Mouse (Mus musculus): ENCODE measurements at regions not wholly inside any gene's neighbourhood (a gene's known extent, or its start where the extent isn't known, plus 50 kb on each side); places are given as distances from the start of the nearest gene placed in this dataset.

DNA sequence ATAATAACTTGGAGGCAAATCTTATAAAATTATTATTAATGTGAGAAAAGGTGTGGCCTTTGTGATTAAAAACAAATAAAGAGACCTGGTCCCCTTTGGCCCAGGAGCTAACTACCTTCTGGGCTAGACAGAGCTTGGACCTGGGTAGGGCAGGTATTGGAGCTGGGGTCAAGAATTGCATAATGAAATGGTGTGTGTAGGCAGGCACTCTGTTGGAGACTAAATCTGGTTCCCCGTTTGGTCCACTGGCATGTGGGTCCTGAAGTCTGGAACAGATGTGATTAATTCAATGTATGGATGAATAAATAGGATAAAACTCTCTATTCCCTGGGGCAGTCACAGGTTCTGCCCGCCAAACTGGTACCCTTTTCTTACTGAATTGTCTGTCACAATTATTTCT is 301.3 kb upstream of the Clnk start:
- DNase-seq (ENCODE audit: low read depth, low spot score), result no peak

DNA sequence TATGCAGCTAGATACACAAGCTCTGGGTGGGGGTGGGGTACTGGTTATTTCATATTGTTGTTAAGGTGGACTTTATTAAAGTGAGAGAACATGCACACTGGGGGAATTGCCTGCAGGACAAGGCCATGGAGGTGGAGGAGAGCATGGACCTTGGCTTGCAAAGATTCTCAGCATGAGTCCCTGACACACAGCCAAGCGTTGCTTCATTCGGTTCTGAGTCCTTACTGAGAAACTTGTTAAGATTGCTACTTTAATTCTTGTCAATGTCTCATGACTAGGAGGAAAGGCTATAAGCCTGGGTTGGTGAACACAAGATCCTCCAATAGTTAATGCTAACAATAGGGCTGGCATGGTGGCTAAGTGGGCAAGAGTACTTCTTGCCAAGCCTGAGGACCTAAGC is 300.3 kb upstream of the Clnk start:
- no peak for DNase-seq (ENCODE audit: low read depth, low spot score)

DNA sequence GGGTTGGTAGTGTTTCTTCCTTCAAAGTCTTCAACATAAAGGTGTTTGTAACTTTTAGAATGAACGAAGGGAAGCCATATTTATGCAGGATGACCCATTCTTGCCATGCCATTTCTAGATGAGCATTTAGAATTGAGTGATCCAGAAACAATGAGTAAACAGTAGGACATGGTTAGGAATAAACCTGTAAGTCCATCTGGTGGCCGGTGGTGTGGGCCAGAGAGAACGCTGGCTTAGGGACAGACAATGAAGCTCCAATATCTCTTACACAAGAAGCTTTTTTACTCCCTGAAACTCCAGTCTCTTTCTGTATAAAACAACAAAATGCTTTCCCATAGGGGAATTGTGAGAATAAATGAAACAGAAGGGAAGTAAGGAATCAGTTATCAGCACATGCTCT is 296.9 kb upstream of the Clnk start:
- no peak for DNase-seq (ENCODE audit: low read depth, low spot score)

DNA sequence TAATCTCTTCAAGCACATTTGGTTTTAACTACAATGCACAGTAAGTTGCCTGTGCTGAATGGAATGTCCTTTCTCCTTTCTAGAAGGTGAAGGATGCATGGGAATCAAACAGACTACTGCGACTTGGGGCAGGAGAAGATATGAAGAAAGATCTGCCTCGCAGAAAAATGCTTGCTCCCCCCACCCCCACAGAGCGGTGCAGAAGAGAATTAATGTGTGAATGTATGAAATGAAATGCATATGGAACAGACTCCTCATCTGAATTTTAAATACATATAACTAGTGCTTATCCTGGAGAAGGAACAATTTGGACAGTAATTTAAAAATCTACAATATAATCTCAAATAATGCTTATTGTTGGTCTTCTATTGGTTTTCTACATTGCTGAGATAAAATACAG is 283.0 kb upstream of the Clnk start:
- DNase-seq (ENCODE audit: low read depth, low spot score), result no peak

DNA sequence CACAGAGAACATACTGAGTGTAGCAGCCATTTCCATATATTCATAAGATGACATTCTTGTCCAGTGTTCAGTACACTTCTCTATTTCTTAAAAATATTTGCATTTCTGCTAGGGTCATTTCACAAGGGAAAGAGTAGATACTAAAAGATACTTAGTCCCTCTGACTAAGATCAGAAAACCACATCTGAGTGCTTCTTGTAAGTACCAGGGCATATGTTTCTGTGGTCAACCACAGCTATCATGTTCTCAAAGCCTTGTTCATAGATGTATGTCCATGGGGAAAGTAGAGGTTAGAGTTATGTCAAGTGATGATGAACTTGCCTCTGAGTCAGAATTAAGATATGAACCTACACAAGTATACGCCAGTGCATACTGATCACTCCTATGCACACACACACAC is 279.2 kb upstream of the Clnk start:
- DNase-seq (ENCODE audit: low read depth, low spot score), result no peak

DNA sequence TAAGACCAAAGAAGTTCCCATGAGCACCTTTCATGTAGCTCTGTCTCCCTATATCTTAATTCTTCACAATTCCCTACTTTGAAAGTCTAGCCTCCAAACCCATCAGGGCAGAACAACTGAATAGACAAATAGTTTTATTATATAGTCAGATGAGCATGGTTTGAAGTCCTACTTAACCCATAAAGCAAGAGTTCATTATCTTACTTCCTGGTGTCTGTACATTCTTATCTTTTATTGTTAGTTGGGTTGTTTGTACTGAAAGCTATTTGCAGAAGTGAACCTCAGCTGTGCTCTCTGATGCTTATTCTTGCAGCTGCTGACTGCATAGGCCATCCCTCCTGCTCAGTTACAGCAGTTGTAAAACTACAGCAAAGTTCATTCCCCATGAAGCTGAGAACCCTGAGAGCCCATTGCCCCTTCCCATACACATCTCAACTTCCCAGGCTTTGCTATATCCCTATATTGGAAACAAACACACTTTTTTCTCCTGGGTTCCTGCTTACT is 276.7 kb upstream of the Clnk start:
- no peak for DNase-seq (ENCODE audit: low read depth, low spot score)

DNA sequence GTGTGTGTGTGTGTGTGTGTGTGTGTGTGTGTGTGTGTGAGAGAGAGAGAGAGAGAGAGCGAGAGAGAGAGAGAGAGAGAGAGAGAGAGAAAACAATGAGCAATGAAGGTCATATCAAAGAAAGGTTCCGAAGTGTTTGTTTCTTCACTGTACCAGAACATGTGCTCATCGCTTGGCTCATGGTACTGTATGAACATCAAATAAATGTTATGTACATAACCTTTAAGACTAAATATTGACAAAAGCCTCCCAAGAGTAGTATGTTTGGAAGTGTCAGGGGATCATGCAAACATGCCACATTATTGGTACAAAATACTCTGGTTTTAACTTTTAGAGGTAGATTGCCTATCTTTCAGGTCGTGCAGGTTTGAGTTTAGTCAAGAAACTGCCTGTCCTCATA is 275.3 kb upstream of the Clnk start:
- no peak for DNase-seq (ENCODE audit: low read depth, low spot score)

DNA sequence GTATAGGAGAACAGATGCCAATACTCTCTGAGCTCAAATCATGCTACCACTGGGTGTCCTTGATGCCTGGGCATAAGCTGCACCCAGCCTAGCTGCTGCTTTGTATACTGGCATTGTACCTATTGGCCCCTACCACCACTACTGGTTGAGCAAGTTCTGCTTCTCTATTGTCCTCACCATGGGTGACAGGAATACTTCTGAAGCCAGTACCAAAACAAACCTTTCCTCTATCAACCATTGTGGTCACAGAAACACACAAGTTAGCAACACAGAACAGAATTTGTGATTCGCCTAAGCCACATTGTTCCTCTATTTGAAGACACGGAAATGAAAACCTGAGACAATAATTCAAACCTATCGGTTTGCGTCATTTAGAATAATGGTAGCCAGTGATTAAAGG is 274.3 kb upstream of the Clnk start:
- no peak for DNase-seq (ENCODE audit: low read depth, low spot score)

DNA sequence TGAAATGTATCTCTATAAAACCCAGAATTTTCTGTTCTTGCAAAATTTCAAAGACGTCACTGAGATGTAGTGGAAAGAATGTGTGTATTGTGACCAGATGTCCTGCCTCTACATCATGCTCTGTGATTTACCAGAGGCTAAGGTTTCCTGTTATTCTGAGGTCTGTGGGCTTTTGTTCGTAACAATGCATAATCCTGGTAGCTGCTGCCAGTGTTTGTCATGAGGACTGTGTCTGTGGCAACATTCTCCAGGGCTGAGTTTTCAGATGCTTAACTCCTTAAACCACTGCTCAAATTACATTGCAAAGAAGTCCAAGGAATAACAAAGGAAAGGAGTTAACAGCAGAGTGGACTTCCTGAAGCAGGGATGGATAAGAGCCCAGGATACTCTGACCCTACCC is 269.0 kb upstream of the Clnk start:
- peak; percentile 17 for DNase-seq (ENCODE audit: low read depth, low spot score)

DNA sequence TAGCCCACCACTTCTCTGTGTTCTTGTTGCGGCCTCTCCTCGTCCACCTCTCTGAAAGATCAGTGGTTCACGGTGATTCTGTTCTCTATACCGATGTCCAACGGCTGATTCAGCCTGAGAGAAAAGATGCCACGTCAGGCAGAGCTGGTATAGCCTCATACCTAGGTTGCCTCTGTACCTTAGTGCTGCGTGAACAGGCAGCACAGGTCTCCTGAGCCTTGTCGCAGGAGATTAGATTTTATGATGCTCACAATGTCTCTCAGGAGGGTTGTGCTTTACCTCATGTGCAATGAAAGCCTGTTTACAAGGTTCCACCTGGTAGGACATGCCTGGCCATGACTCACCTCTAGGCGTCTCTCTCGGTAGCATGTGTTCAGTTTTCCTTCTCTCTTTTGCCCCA is 267.6 kb upstream of the Clnk start:
- no peak for DNase-seq (ENCODE audit: low read depth, low spot score)

DNA sequence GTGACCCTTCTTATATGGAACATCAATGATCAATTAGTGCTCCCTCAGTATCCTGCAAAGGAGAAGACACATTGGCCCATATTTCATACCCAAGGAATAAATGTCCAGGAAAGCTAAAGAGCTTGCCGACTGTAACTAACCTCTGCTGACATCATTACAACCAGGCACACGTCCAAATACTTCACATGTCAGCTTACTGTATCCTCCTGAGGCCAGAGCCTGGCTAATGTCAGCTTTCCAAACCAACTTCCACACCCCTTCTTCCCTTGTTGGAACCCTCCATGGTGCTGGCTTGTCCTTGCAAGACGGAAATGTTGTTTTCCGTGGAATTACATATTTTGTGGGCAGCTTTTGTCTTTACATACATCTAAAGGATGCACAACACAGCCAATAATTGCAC is 267.0 kb upstream of the Clnk start:
- peak; percentile 7 for DNase-seq (ENCODE audit: low read depth, low spot score)

DNA sequence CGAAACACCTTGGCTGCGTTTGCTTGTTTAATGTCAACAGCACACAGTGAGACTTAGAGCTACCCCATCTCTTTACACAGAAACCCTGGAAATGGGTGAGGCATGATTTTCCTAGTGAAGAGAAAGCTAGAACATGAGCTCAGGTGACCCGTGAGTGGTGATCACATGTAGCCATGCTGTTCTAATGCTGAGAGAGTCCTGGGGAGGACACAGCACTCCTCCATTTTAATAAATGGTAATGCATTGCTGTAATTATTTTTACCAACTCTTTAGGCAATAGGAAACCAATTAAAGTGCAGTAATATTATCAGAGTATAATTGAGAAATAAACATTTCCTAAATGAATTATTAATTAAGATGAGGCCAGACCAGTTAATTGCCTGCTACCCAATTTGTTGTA is 261.8 kb upstream of the Clnk start:
- no peak for DNase-seq (ENCODE audit: low read depth, low spot score)

DNA sequence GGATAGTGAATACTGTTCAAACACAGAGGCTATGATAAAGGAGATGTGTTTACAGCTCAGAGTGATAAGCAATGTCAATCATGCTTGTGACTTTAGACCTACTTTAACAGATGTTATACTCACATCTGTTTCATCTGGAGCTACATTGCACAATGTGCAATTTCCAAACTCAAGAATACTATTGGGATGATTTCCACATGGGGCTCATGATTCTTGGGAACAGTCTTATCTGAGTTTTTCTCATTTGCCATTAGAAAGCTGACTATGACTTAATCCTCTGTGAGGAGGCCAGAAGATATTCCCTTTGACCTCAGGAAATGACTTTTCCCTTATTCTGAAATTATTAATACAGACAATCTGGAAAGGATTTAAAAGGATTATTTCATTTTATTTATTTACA is 252.3 kb upstream of the Clnk start:
- no peak for DNase-seq (ENCODE audit: low read depth, low spot score)

DNA sequence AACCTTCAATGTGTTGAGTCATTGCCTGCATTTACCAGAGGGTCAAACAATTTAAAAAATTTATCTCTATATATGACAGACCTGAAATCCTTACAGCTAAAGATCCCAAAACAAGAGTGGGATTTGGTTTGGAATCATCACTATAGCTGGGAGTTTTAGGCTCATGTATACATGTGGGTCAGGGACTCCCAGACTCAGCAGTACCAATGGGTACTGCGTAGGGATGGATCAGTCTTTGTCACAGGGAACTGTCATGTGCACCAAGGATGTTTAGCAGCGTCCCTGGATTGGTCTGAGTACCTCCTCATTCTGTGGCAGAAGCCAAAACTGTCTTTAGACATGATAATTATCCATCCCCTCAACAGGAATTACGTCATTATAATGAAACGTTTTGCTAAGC is 250.2 kb upstream of the Clnk start:
- no peak for DNase-seq (ENCODE audit: low read depth, low spot score)

DNA sequence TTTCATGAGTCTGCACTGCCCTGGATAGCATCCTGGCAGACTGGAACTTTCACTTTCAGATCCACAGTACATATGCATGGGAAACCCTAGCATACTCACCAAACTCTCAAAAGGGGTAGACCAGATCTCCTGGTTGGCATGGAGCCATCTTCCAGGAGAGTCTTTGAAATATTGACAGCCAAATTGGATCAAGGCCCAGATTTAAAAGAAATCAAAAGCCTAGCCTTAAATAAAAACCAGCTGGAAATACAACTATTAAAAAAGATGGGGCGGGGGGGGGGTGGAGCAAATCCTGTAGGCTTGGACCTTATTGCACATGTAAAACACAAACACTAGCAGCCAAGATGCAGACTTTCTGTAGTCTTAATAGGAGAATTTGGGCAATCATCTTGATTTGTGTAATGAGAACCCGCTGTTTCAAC is 249.7 kb upstream of the Clnk start:
- no peak for DNase-seq (ENCODE audit: low read depth, low spot score)

DNA sequence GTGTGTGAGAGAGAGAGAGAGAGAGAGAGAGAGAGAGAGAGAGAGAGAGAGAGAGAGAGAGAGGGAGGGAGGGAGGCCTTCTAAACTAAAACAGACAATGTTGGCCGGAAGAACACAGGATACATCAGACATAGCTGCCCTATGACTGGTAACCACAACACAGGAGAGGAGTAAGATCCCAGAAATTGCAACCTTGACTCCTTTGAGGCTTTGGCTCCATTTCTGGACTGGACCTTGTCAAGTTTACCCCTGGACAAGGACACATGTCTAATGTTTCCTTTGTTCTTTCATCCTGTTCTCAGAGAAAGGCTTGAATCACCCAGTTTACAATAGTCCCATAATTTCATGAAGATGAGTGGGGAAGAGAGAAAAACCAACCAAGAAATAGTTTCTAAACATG is 233.7 kb upstream of the Clnk start:
- DNase-seq (ENCODE audit: low read depth, low spot score), result no peak

DNA sequence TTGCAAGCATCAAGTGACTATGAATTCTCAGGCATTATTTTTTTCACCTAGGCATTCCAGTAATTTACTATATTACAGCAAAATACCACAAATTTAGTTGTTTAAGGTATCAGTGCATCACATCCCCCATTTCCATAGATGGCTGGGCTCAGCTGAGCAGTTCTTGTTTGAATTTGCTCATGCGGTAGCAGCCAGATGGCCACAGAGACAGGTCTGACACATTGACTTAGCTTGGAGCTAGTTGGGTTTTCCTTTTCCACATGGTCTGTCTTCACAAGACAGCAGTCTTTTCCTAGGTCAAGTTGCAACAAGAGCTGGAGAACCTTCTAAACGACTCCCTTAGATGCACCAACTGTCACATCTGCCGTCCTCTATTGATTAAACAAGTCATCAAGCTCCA is 232.9 kb upstream of the Clnk start:
- no peak for DNase-seq (ENCODE audit: low read depth, low spot score)

DNA sequence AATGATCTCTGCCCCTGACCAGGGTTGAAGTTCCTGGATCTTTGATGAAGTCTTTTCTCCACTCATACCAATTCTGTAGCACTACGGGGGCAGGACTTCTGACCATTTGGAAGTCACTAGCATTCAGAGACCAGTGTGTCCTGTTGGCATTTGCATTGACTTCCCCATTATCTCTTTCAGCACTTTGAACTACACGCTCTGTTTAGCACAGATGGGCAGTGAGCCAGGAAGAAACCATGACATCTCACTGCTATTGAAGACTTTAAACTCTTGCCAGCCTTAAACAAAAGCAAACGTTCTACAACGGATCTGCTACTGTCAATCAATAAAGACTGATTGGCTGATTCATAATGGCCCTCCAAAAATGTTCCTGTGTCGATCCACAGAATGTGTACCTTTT is 222.5 kb upstream of the Clnk start:
- DNase-seq (ENCODE audit: low read depth, low spot score), result no peak

DNA sequence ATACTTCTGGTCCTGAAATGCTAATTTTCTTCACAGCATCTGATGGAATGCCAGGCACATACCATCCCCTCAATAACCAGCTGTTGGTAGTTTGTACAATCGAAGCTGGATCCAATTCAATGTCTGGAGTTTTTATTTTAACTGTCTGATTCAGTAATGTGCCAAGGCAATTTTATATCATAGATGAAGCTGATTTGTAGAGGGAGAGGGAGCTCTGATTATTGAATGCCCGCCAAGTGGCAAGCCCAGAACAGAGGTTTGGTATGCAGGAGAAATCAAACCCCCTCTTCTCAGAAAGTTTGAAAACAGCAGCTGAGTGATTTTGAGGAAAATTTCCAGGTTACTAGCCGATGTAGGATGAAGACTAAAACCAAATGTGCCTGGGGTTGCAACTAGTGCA is 218.3 kb upstream of the Clnk start:
- no peak for DNase-seq (ENCODE audit: low read depth, low spot score)

DNA sequence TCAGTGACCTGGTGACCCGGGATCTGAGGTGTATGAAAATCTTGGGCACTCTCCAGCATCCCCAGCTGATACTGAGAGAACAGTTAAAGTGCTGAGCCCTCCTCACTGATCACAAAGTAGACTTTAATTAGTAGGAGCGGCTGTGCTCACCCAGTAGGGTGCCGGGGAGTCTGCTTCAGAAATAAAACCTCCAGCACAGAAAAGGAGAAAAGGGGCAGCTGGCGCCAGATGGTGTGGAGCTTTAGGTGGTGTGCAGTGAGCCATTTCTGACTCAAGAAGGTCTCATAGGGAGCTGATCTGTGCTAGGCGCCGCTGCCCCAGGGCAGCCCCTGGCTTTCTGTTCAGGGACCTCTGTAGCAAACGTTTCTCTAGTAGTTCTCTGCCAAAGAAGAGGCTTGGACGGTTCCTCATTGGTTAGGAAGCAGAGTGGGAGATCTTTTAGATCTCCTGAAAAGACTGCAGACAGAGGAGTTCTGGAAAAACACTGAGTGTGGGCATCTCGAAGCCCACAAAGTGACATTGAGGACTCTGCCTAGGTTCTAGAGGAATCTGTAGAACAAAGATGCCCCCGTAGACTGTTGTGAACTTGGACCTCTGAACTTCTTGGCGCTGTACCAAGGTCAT is 200.1 kb upstream of the Clnk start:
- peak; percentile 8 for DNase-seq (ENCODE audit: low read depth, low spot score)

DNA sequence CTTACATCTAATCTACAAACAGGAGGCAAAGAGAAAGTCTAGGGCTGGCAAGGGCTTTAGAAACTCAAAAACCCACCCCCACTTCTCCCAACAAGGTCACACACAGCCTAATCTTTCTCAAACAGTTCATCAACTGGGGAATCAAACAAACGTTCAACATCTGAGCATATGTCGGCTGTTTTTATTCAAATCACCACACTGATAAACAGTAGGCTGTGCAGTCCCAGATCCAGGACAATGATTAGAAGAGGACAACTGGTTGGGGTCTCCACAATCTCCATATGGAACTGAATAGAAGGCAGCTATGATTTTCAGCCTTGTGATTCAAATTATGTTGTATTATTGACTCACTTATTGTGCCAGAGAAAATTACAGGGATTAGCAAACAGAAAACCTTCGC is 193.1 kb upstream of the Clnk start:
- no peak for DNase-seq (ENCODE audit: low read depth, low spot score)

DNA sequence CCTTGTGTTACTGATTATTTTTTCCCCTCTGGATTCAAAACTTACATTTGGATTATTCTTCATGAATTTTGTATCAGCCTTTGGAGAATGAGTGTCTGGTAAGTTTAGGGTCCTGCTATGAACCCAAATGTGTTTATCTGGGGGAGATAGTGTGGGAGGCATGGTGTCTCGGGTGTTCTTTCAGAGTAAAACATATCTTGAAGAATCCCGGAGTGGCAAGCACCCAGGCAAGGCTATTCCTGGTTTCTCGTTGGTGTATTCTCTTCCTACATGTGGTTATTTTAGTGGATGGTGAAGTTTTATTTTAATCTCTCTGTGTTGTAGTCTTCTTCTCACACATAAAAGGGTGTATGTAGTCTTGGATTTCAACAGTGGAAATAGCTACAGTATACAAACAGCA is 186.4 kb upstream of the Clnk start:
- DNase-seq (ENCODE audit: low read depth, low spot score), result no peak

DNA sequence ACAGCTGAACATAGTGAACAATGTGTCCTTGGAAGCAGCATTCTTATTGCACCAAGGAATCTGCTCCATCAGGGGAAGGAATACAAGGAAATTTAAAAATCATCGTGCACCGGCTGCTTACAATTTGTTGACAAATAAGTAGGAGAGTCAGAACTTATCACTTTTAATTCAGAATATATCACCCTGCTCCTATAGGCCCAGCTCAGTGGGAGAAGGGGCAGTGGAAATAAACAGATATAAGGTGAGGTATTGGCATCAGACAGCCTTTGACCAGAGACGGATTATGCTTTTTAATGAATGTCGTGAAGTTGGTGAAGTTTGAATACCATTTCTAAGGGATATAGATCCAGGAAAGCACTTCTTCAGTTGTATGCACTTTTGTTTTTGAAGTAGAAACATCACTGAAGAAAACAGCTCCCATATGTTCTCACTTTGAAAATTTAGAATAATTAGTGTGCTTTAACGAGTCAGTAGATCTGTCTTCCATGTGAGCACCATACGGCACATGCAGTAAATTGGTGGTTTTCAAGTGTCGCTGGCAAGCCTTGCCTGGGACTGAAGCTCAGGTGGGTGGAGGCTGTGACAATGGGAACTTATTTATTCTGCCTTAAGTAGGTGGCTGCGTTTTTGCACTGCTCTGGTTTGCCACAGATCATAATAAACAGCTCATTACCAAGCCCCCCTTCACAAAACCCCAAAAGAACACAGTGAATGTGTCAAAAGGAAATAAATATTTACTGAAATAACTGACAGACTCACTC is 176.1 kb upstream of the Clnk start:
- no peak for DNase-seq (ENCODE audit: low read depth, low spot score)

DNA sequence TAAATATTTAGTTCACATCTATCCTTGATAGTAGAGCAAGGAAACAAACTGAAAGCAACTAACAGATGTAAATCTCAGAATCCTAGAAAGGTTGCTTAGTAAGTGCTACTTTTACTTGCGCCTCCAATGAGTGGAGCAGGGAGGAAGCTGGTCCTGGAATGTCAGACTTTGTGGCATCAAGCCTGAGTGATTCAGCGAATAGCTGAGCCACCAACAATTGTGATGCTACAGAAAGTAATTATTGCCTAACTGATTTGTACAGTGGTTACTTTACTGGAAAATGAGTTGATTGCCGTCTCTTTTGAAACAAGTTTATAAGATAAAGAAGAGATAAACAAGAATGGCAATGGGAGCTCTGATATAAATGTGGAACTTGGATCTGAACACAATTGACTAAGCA is 173.9 kb upstream of the Clnk start:
- no peak for DNase-seq (ENCODE audit: low read depth, low spot score)
